Mouse (Mus musculus): ENCODE measurements around the gene Dock11.
A peak's percentile ranks its signal among the peaks of the same experiment; 100 is the strongest.

Dock11 gene

DNA sequence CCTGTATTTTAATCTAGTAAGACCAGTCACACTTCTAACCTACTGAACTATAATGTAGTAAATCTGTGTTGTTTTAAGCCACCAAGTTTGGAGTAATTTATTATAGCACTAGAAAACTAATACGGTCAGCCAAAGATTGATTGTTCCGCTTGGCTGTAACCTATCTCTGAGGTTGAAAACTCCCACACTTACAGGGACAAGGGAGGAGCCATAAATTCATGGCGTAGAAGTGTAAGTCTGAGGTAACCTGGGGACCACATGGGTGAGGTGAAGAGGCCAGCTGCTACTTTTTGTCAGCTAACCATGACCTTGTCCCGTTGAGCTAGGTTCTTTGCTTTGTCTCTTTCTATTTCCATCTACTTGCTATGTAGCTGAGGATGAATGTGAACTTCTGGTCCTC is 61.5 kb downstream of the Dock11 start:
- no peak for DNase-seq (ENCODE audit: low spot score)

GRCm38 (mm10) chrX:35951945-35952344 is 63.3 kb downstream of the Dock11 start:
- no peak for DNase-seq (ENCODE audit: low spot score)

DNA sequence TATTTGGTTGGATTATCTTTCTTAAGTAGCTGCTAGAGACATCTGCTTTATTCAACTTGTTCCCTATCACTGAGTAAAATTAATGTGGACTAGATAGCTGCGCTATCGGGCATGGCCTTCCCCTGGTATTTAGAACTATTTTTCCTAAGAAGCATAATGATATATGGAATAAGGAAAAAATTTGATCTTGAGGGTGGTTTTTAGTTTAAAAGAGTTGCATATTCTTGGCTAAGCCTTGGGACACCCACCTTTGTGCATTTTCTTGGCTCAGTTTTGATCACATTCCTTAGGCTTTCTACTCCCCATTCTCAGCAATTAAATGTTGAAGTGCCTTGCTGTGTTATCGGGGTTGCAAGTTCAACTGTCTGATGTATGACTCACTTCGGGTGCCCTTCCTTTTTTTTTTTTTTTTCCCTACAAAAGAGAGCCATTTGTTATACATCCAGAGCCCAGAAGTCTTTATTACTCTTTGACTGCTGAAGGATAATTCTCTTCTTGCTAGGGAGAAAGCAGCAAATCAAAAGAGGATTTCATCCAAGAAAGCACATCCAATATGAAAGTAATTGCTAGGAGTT is 64.0 kb downstream of the Dock11 start:
- no peak for DNase-seq (ENCODE audit: low spot score)

DNA sequence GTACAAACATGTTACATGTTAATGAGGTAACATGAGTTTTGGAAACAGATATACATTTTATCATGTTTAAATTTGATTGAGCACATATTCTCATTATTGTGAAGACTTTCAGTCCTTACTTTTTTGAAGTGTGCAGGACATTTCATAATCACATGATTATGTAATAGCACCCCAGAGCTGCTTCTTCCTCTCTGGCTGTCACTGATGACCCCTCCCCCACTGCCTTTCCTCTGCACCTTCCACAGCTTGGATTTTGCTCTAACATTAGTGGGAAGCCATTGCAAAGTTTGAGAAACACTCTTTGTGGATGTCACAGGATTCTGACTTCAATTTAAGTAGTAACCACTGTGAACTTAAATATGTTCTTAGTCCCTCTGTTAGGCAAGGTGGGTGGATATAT is 67.6 kb downstream of the Dock11 start:
- DNase-seq (ENCODE audit: low spot score) = no peak

DNA sequence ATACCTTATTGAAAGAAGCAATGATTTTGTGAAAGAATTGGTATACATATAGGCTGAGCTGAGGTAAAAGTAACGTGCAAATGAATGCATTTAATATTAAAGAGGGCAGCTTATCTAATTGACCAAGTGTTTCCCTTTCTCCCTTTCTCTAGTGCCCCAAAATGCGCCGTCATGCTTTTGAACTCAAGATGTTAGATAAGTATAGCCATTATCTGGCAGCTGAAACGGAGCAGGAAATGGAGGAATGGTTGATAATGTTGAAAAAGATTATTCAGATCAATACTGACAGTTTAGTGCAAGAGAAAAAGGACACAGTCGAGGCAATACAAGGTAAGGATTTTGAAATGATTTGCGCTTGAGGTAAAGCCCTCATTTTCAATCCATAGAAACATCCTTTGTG is 74.5 kb downstream of the Dock11 start:
- DNase-seq (ENCODE audit: low spot score) = no peak

DNA sequence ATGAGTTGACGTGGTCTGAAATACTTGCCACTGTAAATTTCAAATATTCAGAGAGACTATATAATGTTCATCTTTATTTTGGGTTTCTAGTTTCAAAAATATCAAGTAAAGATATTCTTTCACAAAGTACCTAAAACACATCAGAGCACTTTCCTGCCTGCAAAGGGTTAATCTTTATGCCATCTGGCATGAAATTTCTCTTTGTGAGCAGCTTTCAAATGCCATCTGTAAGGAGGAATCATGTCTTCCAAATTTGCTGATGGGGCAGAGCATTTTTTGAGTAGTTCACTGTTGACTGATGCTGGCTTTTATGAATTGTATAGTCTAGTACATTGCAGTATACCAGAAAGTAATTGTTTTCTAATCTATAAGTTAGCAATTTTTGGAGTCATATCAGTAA is 80.6 kb downstream of the Dock11 start:
- DNase-seq (ENCODE audit: low spot score) = no peak

DNA sequence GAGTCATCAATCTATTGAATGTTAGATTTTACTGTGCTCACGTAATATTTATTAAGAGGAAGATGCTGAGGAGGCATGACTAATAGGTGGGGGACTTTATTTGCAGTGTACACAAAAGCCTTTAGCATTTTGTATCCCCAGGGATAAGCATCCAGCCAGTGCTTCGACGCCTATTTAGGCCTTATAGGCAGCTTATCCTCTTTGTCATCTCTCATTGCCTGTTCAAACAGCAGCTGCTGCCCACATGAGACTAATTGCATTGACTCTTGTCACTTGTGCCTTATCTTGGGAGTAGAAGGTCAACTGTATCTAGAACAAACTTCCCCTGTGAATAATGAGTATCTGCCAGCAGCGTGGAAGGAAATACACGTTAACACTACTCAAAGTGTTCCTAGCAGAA is 88.0 kb downstream of the Dock11 start:
- DNase-seq (ENCODE audit: low spot score) = peak; percentile 11

DNA sequence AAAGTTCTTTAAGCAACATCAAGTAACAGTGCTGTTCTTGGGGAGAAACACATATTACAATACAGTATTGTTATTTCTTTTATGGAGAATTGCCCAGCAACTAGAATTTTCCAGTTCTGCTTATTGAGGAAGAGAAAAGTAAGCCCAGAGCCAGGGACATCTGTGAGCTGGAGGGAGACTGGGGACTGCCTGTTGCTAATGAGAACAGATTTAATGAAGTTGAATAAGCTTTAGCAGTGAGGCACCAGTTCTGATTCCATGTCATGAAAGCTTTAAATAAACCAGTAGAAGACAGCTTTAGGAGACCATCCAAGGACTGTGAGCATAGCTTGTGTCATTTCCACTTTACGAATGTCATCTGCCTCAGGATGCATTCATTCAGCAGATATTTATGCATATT is 99.3 kb downstream of the Dock11 start:
- no peak for DNase-seq (ENCODE audit: low spot score)

- DNase-seq (ENCODE audit: low spot score) = no peak
These were observed 102.0 kb downstream of the Dock11 start for GRCm38 (mm10) chrX:35990508-35991095.

DNA sequence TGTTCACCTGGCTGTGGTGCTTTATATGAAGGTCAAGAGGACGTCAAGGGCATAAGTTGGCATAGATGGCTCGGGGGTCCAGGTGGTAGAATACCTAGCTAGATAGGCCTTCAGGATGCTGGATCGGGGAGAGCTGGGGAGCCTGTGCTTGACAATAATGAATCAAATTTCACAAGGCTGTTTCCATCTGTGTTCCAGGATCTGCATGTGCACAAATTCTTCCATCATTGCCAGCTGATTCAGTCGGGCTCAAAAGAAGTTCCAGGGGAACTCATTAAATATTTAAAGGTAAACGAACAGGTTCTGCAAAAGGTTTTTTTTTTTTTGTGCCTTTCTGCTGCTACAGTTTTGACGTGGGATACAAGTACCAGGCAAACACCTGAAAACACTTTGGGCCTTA is 105.6 kb downstream of the Dock11 start:
- DNase-seq (ENCODE audit: low spot score) = no peak

GRCm38 (mm10) chrX:35997004-35997403 is 108.4 kb downstream of the Dock11 start:
- peak; percentile 73 for DNase-seq (ENCODE audit: low spot score)

DNA sequence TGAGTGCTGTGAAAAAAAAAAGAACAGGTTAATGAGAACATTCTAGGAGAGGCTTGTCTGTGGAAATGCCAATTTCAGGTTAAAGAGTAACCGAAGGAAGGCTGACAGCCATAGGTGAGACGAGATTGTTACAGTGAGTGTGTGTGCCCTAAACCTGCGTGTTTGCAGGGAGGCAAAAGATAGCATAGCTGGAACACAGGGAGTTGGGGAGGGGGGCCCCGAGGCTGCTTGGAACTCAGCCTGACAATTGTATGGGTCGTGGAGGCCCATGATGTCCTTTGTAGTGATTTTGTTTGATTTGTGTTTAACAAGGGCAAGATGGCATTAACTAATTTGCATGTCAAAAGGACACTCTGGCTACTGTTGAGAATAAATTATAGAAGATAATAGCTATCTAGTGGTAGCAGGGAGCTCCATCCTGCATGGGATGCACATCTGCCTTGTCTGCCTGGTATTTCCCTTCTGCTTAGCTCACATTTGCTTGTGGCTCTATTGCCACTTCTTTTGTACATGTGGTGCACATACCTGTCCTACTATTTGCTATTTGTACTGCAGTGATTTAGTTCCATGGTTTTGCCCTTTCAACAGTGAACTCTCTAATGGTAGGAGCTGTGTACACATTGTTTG is 109.3 kb downstream of the Dock11 start:
- DNase-seq (ENCODE audit: low spot score) = no peak

DNA sequence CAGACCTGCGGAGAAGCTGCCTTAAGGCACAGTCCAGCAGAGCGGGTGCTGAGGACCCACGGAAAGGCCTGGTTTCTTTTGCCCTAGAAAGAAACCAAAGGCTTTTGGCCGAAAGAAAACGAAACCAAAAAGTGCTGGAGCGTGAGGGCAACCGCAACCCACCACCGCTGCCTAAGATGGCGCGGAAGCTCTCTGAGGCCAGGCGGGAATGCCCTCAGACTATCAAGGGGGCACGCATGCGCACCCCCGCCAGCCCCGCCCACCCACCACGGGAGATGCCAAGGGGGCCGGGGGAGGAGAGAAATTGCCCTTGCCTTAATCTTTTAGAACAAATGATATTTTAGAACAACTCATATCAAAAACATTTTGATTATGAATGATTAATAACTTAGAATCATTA is 137.0 kb downstream of the Dock11 start:
- no peak for DNase-seq (ENCODE audit: low spot score)

DNA sequence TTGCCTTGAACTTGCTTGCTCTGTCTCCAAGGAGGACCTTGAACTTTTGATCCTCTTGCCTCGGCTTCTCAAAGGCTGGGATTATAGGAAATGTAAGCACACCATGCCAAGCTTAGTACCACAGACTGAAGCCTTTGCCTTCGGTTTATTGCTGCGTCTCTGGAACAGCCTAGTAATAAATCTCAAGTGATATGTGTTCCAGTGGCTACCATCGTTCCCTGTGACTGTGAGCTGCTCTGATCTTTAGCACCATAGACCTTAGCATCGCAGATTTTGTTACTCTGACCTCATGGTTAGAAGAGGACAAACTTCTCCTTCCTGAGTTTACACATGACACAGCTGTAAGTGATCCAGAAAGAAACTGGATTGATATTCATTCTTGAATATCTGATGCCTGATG is 142.5 kb downstream of the Dock11 start:
- DNase-seq (ENCODE audit: low spot score) = no peak

GRCm38 (mm10) chrX:36034045-36034444 is 145.4 kb downstream of the Dock11 start:
- no peak for DNase-seq (ENCODE audit: low spot score)

- DNase-seq (ENCODE audit: low spot score) = no peak
These were observed 157.1 kb downstream of the Dock11 start for GRCm38 (mm10) chrX:36045731-36046130.

DNA sequence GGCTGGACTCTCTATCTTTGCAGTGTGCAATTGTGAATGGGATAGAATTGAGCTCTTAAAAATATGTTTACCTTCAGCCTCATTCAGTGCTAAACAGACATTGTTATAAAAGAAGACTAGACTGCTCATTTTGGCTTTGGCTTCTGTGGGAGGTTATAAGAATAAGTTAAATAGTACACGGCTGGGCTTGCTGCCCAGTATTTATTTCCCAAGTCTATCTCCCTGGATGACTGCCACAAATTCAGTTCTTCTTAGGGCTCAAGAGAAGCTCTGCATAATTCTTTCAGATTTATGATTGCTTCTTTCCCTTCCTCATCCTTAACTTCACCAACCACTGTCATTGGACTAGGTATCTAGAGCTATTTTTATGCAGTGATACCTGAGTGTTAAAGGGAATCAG is 158.8 kb downstream of the Dock11 start:
- DNase-seq (ENCODE audit: low spot score) = no peak

- no peak for DNase-seq (ENCODE audit: low spot score)
These were observed 161.7 kb downstream of the Dock11 start for GRCm38 (mm10) chrX:36050312-36050711.

GRCm38 (mm10) chrX:36073997-36074396 is 185.4 kb downstream of the Dock11 start:
- no peak for DNase-seq (ENCODE audit: low spot score)

DNA sequence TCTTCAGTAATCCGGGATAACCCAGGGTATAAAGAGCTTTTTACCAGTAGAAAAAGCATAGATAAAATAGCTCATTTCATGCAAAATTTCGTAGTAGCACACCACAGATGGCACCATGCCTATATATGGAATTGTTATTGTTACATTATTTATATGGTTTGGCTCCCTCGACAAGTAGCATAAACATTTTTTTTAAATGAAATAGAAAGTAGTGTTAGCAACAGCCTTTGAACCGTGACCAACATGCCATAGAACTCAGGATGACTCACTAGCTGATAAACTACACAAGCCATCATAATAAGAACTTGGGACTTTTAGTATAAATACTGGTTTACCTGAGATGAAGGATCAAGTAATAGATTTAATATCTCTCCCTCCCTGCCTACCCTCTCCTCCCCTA is 188.5 kb downstream of the Dock11 start:
- DNase-seq (ENCODE audit: low spot score) = no peak

- no peak for DNase-seq (ENCODE audit: low spot score)
These were observed 194.3 kb downstream of the Dock11 start for GRCm38 (mm10) chrX:36082917-36083316.

- DNase-seq (ENCODE audit: low spot score) = no peak
These were observed 200.0 kb downstream of the Dock11 start for GRCm38 (mm10) chrX:36088464-36089256.

DNA sequence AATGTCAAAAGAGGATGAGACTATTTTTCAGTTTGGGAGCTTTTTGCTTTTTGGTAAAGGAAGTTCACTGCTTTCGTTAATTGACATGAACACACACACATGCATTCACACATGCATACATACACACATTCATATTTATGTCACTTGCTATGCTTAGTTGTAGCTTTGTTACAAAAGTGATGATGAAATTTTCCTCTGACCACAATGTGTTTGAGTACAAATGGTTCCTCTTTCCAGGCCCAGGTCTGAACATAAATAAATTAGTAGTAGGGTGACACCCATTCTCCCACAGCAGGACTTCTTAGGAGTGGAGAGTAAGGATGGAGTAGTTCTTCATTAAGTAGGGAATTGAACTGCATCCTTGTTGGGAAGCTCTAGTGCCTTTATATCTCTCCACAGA is 212.3 kb downstream of the Dock11 start:
- DNase-seq (ENCODE audit: low spot score) = no peak

Measured in retina, embryonic 14.5 days (tissue).